Mouse (Mus musculus) midbrain, postnatal 0 days (tissue): ENCODE measurements around the gene Sorcs2. TPM values are rescaled to one million over a fixed set of nuclear protein-coding genes. Genes with fewer than 3 reads are reported as not detected.

Experiments used
- ATAC-seq: fragments of 200-750 bp; cut with Nextera tagmentation; 2 replicates; pipeline ENCODE4 v1.8.0; 2017; ENCODE audit warnings: moderate number of reproducible peaks, mild to moderate bottlenecking, moderate TSS enrichment, moderate library complexity; ENCODE audit not compliant: low FRiP score
- DNase-seq: peaks from one replicate; pipeline ENCODE4 v3.0.0-alpha.2; 2015; ENCODE audit warnings: low spot score
- H3K27ac ChIP-seq: fragments of 300-500 bp; sonication (generic); 2 replicates; pipeline ENCODE4 v1.5.1; 2014; ENCODE audit warnings: low read depth, mild to moderate bottlenecking, low read length, mixed read lengths
- H3K27me3 ChIP-seq: fragments of 300-500 bp; sonication (generic); 2 replicates; pipeline ENCODE4 v1.6.1; 2014; ENCODE audit warnings: low read length, control low read depth, mixed read lengths; ENCODE audit not compliant: insufficient read depth
- H3K36me3 ChIP-seq: fragments of 300-500 bp; sonication (generic); 2 replicates; pipeline ENCODE4 v1.6.1; 2014; ENCODE audit warnings: low read length, control low read depth, mixed read lengths; ENCODE audit not compliant: insufficient read depth
- H3K4me1 ChIP-seq: fragments of 300-500 bp; sonication (generic); 2 replicates; pipeline ENCODE4 v1.6.1; 2014; ENCODE audit warnings: mild to moderate bottlenecking, control low read depth, antibody characterized with exemption, low read length, mixed read lengths; ENCODE audit not compliant: insufficient read depth
- H3K4me2 ChIP-seq: fragments of 300-500 bp; sonication (generic); 2 replicates; pipeline ENCODE4 v1.6.1; 2014; ENCODE audit warnings: low read depth, mild to moderate bottlenecking, low read length, mixed read lengths; ENCODE audit not compliant: poor library complexity, severe bottlenecking
- H3K4me3 ChIP-seq: fragments of 300-500 bp; sonication (generic); 2 replicates; pipeline ENCODE4 v1.5.1; 2014; ENCODE audit warnings: low read depth, mild to moderate bottlenecking, low read length, moderate library complexity
- H3K9ac ChIP-seq: fragments of 300-500 bp; sonication (generic); replicated peaks from 2 replicates; pipeline ENCODE4 v1.6.1; 2014; ENCODE audit warnings: mild to moderate bottlenecking, low read length, moderate library complexity, mixed read lengths; ENCODE audit not compliant: poor library complexity, severe bottlenecking
- H3K9me3 ChIP-seq: fragments of 300-500 bp; sonication (generic); 2 replicates; pipeline ENCODE4 v1.6.1; 2016; ENCODE audit warnings: low read length, control low read depth
- CTCF ChIP-seq: IDR thresholded peaks from 2 replicates; pipeline ENCODE4 v1.5.1; 2016; ENCODE audit warnings: antibody characterized with exemption, mild to moderate bottlenecking
- WGBS: fragments of 180-500 bp; shearing (Covaris S2); extraction: QIAGEN DNeasy Blood & Tissue Kit; methylation state at CpG from one replicate; pipeline ENCODE4 v1.1.7; 2014; 5-methylcytosine and 5-hydroxymethylcytosine counted together
- polyA plus RNA-seq: library from polyadenylated mRNA; unstranded; fragments of >200 nt; fragmentation: Nextera tagmentation; extraction: Ambion mirVana; gene quantifications from 2 replicates; pipeline ENCODE4 v1.2.1, GENCODE M21; 2015
- total RNA-seq: library from RNA; depleted of rRNA; stranded (reverse); fragments of >200 nt; gene quantifications from 2 replicates; pipeline ENCODE4 v1.2.3, GENCODE M21; 2014

Sorcs2 gene
- total and polyA plus RNA-seq, 2 experiments from 2014 or later: 16.1 to 49.2 TPM

- Histone ChIP-seq H3K36me3 (no peaks in the 10 kb centered on the region), H3K27ac (no peak overlapping the region), H3K27me3 (no peaks in the 10 kb centered on the region), H3K4me2 (no peak overlapping the region), H3K4me3 (no peak overlapping the region), H3K4me1 (no peaks in the 10 kb centered on the region), H3K9ac (no peak overlapping the region), H3K9me3 (no peaks in the 10 kb centered on the region)
- no peak for ATAC-seq
- DNase-seq: no peak
- TF ChIP-seq CTCF: peak; percentile 41
- whole genome bisulfite sequencing: 52% methylated on average over 8 of the region's 8 CpGs
Observed at GRCm38 (mm10) chr5:36149098-36149497, 248.8 kb downstream of the Sorcs2 start.

- Histone ChIP-seq H3K4me1 (no peaks in the 10 kb centered on the region), H3K9me3 (no peaks in the 10 kb centered on the region), H3K4me2 (no peak overlapping the region), H3K27me3 (no peaks in the 10 kb centered on the region), H3K4me3 (no peak overlapping the region), H3K36me3 (no peaks in the 10 kb centered on the region), H3K9ac (no peak overlapping the region), H3K27ac (no peak overlapping the region)
- no peak for DNase-seq
- TF ChIP-seq CTCF: no peak
- no peak for ATAC-seq
- 87% methylated on average over 2 of the region's 2 CpGs for WGBS
Observed at GRCm38 (mm10) chr5:36146589-36146988, 251.3 kb downstream of the Sorcs2 start.

- Histone ChIP-seq H3K4me2 (no peak overlapping the region), H3K36me3 (no peaks in the 10 kb centered on the region), H3K9ac (no peak overlapping the region), H3K27ac (no peak overlapping the region), H3K9me3 (no peaks in the 10 kb centered on the region), H3K27me3 (no peaks in the 10 kb centered on the region), H3K4me3 (no peak overlapping the region), H3K4me1 (no peaks in the 10 kb centered on the region)
- no peak for DNase-seq
- no peak for ATAC-seq
- TF ChIP-seq CTCF: no peak
- 38% methylated on average over 2 of the region's 2 CpGs for WGBS
Observed at GRCm38 (mm10) chr5:36144560-36144959, 253.4 kb downstream of the Sorcs2 start.

GRCm38 (mm10) chr5:36141676-36142255 is 256.2 kb downstream of the Sorcs2 start:
- Histone ChIP-seq H3K4me2 (no peak overlapping the region), H3K4me1 (0 out of 2 replicates have a peak, but pooled peaks cover 4% of the 10 kb centered on the region), H3K9me3 (no peaks in the 10 kb centered on the region), H3K36me3 (no peaks in the 10 kb centered on the region), H3K27ac (no peak overlapping the region), H3K4me3 (no peak overlapping the region), H3K9ac (no peak overlapping the region), H3K27me3 (no peaks in the 10 kb centered on the region)
- WGBS: 45% methylated on average over 6 of the region's 6 CpGs
- ATAC-seq (no peak), DNase-seq (no peak)
- TF ChIP-seq CTCF: no peak

- Histone ChIP-seq H3K27ac (no peak overlapping the region), H3K4me1 (0 out of 2 replicates have a peak, but pooled peaks cover 4% of the 10 kb centered on the region), H3K4me2 (no peak overlapping the region), H3K36me3 (no peaks in the 10 kb centered on the region), H3K9ac (no peak overlapping the region), H3K27me3 (no peaks in the 10 kb centered on the region), H3K9me3 (no peaks in the 10 kb centered on the region), H3K4me3 (no peak overlapping the region)
- DNase-seq (no peak), ATAC-seq (no peak)
- WGBS: 89% methylated on average over 4 of the region's 4 CpGs
- TF ChIP-seq CTCF: peak; percentile 56
Observed at GRCm38 (mm10) chr5:36141112-36141511, 256.8 kb downstream of the Sorcs2 start.

GRCm38 (mm10) chr5:36139766-36140165 is 258.2 kb downstream of the Sorcs2 start:
- H3K27me3 ChIP-seq: no peaks in the 10 kb centered on the region
- ATAC-seq: no peak
- no peaks in the 10 kb centered on the region for H3K36me3 ChIP-seq
- no peak overlapping the region for H3K9ac ChIP-seq
- no peak for DNase-seq
- H3K4me3 ChIP-seq: no peak overlapping the region
- WGBS: 66% methylated on average over 6 of the region's 6 CpGs
- H3K4me1 ChIP-seq: 0 out of 2 replicates have a peak, but pooled peaks cover 4% of the 10 kb centered on the region
- H3K9me3 ChIP-seq: no peaks in the 10 kb centered on the region
- 0 out of 2 replicates have a peak overlapping the region, but pooled peaks have one; percentile 12 for H3K27ac ChIP-seq
- no peak overlapping the region for H3K4me2 ChIP-seq
- TF ChIP-seq CTCF: no peak
